Mouse (Mus musculus): ENCODE measurements around the gene Jmy. TPM values are rescaled to one million over a fixed set of nuclear protein-coding genes. Genes with fewer than 3 reads are reported as not detected.
"Not testable (repeated sequence)": the region's sequence is repeated elsewhere in the genome, so short reads cannot be mapped to it uniquely, and the experiment has no call there.

The Jmy gene
- polyA plus RNA-seq, 1 experiment from 2014 or later = 6.1 TPM

DNA sequence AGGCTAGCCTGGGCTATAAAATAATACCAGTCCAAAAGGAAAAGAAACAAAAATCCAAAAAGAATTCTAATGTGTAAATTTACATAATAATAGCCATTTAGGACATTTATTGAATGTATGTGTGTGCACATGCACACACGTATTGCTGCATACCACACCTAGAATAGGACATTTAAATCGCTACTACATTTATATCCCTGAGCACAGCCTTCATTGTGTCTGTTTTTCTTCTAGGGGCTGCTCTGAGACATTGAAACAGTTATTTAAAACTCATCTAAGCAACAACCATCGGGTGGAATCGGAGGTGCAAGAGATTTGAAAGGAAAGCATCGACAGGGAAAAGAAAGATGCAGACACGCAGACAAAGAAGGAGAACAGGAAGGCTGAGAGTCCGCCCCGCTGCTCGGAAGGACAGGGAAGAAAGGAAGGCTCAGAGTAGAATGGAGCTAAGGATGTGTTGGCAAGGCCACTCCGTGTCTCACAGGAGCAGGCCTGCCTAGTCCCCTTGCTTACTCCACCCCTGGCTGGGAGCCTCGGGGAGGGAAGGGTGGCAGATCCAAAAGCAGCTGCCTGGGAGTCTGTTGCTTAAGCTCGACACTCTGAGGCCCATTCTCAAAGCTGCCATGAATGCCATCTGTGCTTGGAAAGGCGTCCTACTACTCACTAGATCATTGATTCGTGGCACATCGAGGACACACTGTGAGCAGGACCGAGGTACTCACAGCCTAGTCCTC, 11.0 kb upstream of the Jmy start:
- 66% methylated on average over 16 of the region's 16 CpGs for WGBS
- no peak for ATAC-seq (ENCODE audit: insufficient number of reproducible peaks, insufficient read depth, low FRiP score, low read depth)
- Histone ChIP-seq H3K4me2 (replicated peaks; ENCODE audit: low read depth, low read length) (no peak overlapping the region), H3K36me3 (ENCODE audit: control insufficient read depth, insufficient read depth, low read length) (no peaks in the 10 kb centered on the region), H3K9ac (replicated peaks; ENCODE audit: low read depth, low read length) (no peak overlapping the region), H3K27me3 (ENCODE audit: control insufficient read depth, insufficient read depth, low read length) (no peaks in the 10 kb centered on the region), H3K27ac (ENCODE audit: low read length) (no peak overlapping the region), H3K9me3 (ENCODE audit: control insufficient read depth, low read depth, low read length) (no peaks in the 10 kb centered on the region), H3K4me1 (ENCODE audit: control insufficient read depth, insufficient read depth, low read length) (no peaks in the 10 kb centered on the region), H3K4me3 (ENCODE audit: low read depth, low read length) (no peak overlapping the region)

DNA sequence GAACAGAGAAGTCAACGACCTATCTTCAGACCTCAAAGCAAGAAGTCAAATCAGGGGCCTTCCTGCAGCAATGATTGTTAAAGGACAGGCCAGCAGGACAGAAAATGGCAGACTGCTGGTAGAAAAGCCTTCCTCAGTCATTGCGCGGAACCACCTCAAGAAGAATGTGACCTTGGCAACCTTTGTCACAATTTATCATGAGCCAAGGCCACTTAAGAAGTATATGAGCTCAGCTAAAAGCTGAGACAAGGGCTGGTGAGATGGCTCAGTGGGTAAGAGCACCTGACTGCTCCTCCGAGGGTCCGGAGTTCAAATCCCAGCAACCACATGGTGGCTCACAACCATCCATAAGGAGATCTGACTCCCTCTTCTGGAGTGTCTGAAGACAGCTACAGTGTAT, 7.3 kb upstream of the Jmy start:
- not testable (repeated sequence) for ATAC-seq (ENCODE audit: insufficient number of reproducible peaks, insufficient read depth, low FRiP score, low read depth); H3K36me3 ChIP-seq (ENCODE audit: control insufficient read depth, insufficient read depth, low read length); H3K4me2 ChIP-seq (replicated peaks; ENCODE audit: low read depth, low read length); H3K4me3 ChIP-seq (ENCODE audit: low read depth, low read length); H3K9me3 ChIP-seq (ENCODE audit: control insufficient read depth, low read depth, low read length); H3K9ac ChIP-seq (replicated peaks; ENCODE audit: low read depth, low read length); H3K27me3 ChIP-seq (ENCODE audit: control insufficient read depth, insufficient read depth, low read length); H3K27ac ChIP-seq (ENCODE audit: low read length); H3K4me1 ChIP-seq (ENCODE audit: control insufficient read depth, insufficient read depth, low read length)
- 66% methylated on average over 5 of the region's 5 CpGs for WGBS

DNA sequence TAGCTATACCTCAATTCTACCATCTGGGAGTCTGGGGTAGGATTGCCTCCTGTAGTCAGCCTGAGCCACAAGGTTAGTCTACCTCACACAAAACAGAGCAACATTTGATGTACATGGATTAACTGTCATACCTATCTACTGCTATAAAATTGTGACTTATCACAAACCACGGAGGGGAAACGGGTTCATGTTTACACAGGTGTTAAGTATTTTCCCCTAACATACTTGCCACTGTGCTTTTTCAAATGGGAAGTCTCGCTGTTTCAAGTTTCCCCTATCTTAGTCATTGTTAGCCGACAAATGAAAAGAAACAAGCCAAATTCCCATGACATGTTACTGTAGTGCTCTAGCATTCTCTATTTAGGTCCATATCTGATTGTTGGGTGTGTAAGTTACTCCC, 2.1 kb upstream of the Jmy start:
- no peak overlapping the region for H3K27ac ChIP-seq (ENCODE audit: low read length)
- H3K9ac ChIP-seq (replicated peaks; ENCODE audit: low read depth, low read length) = no peak overlapping the region
- H3K4me3 ChIP-seq (ENCODE audit: low read depth, low read length) = no peak overlapping the region
- H3K36me3 ChIP-seq (ENCODE audit: control insufficient read depth, insufficient read depth, low read length) = no peaks in the 10 kb centered on the region
- H3K4me1 ChIP-seq (ENCODE audit: control insufficient read depth, insufficient read depth, low read length) = peaks cover 10% of the 10 kb centered on the region; the same call in 1 of the 2 replicates
- WGBS = 43% methylated on average over 4 of the region's 4 CpGs
- H3K9me3 ChIP-seq (ENCODE audit: control insufficient read depth, low read depth, low read length) = peaks cover 3% of the 10 kb centered on the region; the same call in 1 of the 2 replicates
- H3K27me3 ChIP-seq (ENCODE audit: control insufficient read depth, insufficient read depth, low read length) = no peaks in the 10 kb centered on the region
- no peak for ATAC-seq (ENCODE audit: insufficient number of reproducible peaks, insufficient read depth, low FRiP score, low read depth)
- H3K4me2 ChIP-seq (replicated peaks; ENCODE audit: low read depth, low read length) = no peak overlapping the region

DNA sequence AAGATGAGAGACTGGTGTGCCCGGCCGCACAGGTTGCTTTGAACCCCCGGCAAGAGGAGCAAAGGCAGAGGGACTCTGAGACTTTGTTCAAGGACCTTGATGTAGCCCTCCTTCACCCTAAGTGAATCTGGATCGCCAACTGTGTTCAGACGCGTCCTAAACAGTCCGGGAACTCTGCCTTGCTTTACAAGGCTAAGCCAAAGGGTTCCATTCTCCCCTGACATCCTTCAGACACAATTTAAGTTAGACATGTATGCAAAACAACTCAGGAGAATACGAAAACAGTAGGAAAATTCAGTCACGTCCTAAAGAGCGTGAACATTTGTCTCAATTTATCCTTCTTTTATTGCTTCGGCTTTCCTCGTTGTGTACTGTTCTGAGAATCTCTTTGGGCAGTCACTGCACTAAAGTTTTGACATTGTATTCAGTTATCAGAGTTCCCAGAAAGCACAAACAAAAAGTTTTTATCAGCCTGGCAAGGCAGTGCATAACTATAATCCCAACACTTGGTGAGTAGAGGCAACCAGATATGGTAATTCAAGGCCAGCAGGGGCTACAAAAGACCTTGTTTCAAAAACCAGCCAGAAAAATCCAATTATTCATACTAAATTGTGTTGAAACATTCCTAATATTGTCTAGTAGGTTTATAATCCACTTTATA, 495 bp upstream of the Jmy start:
- Histone ChIP-seq H3K4me2 (replicated peaks; ENCODE audit: low read depth, low read length) (peak overlapping the region; percentile 49), H3K9me3 (ENCODE audit: control insufficient read depth, low read depth, low read length) (peaks cover 3% of the 10 kb centered on the region; the same call in 1 of the 2 replicates), H3K27me3 (ENCODE audit: control insufficient read depth, insufficient read depth, low read length) (no peaks in the 10 kb centered on the region), H3K4me3 (ENCODE audit: low read depth, low read length) (peak overlapping the region; percentile 86), H3K4me1 (ENCODE audit: control insufficient read depth, insufficient read depth, low read length) (peaks cover 11% of the 10 kb centered on the region; the same call in 1 of the 2 replicates), H3K9ac (replicated peaks; ENCODE audit: low read depth, low read length) (peak overlapping the region; percentile 81), H3K27ac (ENCODE audit: low read length) (peak overlapping the region; percentile 96), H3K36me3 (ENCODE audit: control insufficient read depth, insufficient read depth, low read length) (no peaks in the 10 kb centered on the region)
- no peak; the same call in 1 of the 2 replicates for ATAC-seq (ENCODE audit: insufficient number of reproducible peaks, insufficient read depth, low FRiP score, low read depth)
- WGBS = 9% methylated on average over 12 of the region's 12 CpGs

DNA sequence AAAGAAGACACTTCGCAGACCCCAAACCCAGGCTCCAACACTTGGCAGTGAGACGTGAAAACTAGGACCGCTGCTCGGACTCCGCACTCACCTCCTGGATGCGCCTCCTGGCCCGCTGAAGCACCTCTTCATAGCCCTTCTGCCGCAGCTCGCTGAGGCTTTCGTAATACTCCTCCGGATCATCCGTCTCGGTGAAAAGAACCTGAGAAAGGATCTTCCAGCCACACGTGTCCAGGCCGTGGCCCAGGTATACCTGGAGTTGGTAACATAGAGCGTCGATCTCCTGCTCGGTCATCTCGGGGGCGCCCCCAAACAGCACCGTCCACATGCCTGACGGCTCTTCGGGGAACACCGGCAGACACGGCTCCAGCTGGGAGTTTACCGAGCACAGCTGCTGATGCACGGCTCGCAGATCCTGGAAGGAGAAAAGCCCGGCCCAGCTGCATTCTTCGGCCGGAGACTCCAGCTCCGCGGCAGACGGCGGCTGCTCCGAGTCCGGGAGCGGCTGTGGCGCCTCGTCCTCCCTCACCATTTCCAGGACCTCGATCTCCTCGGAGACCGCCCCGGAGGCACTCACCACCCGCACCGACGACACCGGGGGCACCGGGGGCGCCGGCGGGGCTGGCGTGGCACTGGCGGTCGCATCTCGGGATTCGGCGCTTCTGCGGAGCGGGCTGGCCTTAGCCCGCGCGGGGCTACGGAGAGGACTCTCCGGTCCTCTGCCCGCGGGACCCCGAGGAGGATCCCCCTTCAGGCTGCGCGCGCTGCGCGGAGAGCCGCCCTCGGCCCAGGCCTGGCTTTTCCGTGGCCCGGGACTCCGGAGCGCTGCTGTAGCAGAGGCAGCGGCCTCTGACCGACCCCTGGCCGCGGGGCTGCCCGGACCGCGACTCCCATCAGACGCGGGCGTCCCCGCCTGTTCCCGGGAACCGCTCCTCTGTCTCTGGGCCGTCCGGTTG, 1.1 kb downstream of the Jmy start:
- H3K4me2 ChIP-seq (replicated peaks; ENCODE audit: low read depth, low read length) = peak overlapping the region; percentile 49
- H3K9ac ChIP-seq (replicated peaks; ENCODE audit: low read depth, low read length) = peak overlapping the region; percentile 81
- no peaks in the 10 kb centered on the region for H3K9me3 ChIP-seq (ENCODE audit: control insufficient read depth, low read depth, low read length)
- H3K4me3 ChIP-seq (ENCODE audit: low read depth, low read length) = peak overlapping the region; percentile 86
- peak overlapping the region; percentile 96 for H3K27ac ChIP-seq (ENCODE audit: low read length)
- H3K27me3 ChIP-seq (ENCODE audit: control insufficient read depth, insufficient read depth, low read length) = no peaks in the 10 kb centered on the region
- peaks cover 7% of the 10 kb centered on the region; the same call in 1 of the 2 replicates for H3K36me3 ChIP-seq (ENCODE audit: control insufficient read depth, insufficient read depth, low read length)
- peaks cover 14% of the 10 kb centered on the region; the same call in 1 of the 2 replicates for H3K4me1 ChIP-seq (ENCODE audit: control insufficient read depth, insufficient read depth, low read length)
- peak; percentile 28 for ATAC-seq (ENCODE audit: insufficient number of reproducible peaks, insufficient read depth, low FRiP score, low read depth)
- WGBS = under 1% methylated on average over 86 of the region's 94 CpGs

DNA sequence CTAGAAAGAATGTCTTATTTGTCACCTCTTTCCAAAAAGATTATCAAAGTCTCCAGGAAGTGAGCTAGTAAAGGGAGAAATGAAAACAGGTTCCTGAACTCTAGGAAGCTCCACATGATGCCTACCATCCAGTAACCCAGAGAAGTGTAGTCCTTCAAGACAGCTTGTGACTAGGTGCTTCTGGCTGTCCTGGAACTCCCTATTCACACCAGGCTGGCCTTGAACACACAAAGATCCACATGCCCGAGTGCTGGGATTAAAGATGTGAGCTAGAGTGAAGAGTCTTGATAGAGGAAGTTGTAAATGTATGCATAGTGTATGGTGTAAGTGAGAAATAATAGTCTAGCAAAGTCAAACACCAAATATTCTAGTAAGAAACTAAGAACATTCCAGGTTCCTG, 2.6 kb downstream of the Jmy start:
- WGBS = 6% methylated on average over 1 of the region's 1 CpGs
- Histone ChIP-seq H3K4me2 (replicated peaks; ENCODE audit: low read depth, low read length) (peak overlapping the region; percentile 49), H3K4me1 (ENCODE audit: control insufficient read depth, insufficient read depth, low read length) (peaks cover 14% of the 10 kb centered on the region; the same call in 1 of the 2 replicates), H3K27me3 (ENCODE audit: control insufficient read depth, insufficient read depth, low read length) (no peaks in the 10 kb centered on the region), H3K36me3 (ENCODE audit: control insufficient read depth, insufficient read depth, low read length) (peaks cover 8% of the 10 kb centered on the region; the same call in 1 of the 2 replicates), H3K4me3 (ENCODE audit: low read depth, low read length) (peak overlapping the region; percentile 86), H3K9ac (replicated peaks; ENCODE audit: low read depth, low read length) (no peak overlapping the region), H3K9me3 (ENCODE audit: control insufficient read depth, low read depth, low read length) (no peaks in the 10 kb centered on the region), H3K27ac (ENCODE audit: low read length) (no peak overlapping the region)
- ATAC-seq (ENCODE audit: insufficient number of reproducible peaks, insufficient read depth, low FRiP score, low read depth) = no peak

DNA sequence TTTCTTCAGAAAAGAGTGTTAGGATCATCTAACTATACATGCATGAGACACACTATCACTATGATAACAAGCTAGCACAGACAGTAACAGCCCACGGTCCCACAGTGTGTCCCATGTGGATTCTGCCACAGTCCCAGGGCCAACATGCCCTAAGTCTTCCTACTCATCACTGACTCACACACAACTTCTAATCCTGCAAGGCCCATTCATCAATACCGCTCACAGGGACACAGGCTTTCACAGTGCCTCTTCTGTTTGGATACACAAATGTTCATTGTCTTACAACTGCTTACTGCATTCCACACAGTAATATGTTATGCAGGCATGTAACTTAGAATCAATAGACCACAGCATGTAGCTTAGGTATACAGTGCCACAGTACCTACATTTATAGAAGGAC, 11.1 kb downstream of the Jmy start:
- ATAC-seq (ENCODE audit: insufficient number of reproducible peaks, insufficient read depth, low FRiP score, low read depth) = no peak
- Histone ChIP-seq H3K27ac (ENCODE audit: low read length) (no peak overlapping the region), H3K9me3 (ENCODE audit: control insufficient read depth, low read depth, low read length) (no peaks in the 10 kb centered on the region), H3K4me1 (ENCODE audit: control insufficient read depth, insufficient read depth, low read length) (no peaks in the 10 kb centered on the region), H3K27me3 (ENCODE audit: control insufficient read depth, insufficient read depth, low read length) (no peaks in the 10 kb centered on the region), H3K4me3 (ENCODE audit: low read depth, low read length) (no peak overlapping the region), H3K4me2 (replicated peaks; ENCODE audit: low read depth, low read length) (no peak overlapping the region), H3K36me3 (ENCODE audit: control insufficient read depth, insufficient read depth, low read length) (peaks cover 2% of the 10 kb centered on the region; the same call in 1 of the 2 replicates), H3K9ac (replicated peaks; ENCODE audit: low read depth, low read length) (no peak overlapping the region)
- 82% methylated on average over 2 of the region's 2 CpGs for WGBS

DNA sequence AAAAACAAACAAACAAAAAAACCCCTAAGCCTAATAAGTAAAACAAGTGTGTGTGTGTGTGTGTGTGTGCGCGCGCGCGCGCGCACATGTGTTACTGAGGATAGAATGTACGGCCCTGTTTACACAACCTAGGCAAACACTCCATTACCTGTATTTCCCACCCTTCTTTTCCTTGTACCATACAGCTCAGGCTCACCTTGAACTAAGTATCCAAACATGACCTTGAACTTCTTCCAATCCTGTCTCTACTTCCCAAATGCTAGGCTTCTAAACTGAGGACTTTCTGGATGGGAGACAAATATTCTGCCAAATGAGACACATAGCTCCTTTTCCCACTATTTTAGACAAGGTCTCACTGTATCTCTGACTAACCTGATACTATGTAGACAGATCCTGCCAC, 11.9 kb downstream of the Jmy start:
- Histone ChIP-seq H3K9me3 (ENCODE audit: control insufficient read depth, low read depth, low read length) (no peaks in the 10 kb centered on the region), H3K27me3 (ENCODE audit: control insufficient read depth, insufficient read depth, low read length) (no peaks in the 10 kb centered on the region), H3K9ac (replicated peaks; ENCODE audit: low read depth, low read length) (no peak overlapping the region), H3K27ac (ENCODE audit: low read length) (no peak overlapping the region; the same call in 1 of the 2 replicates), H3K4me3 (ENCODE audit: low read depth, low read length) (no peak overlapping the region), H3K4me2 (replicated peaks; ENCODE audit: low read depth, low read length) (no peak overlapping the region), H3K4me1 (ENCODE audit: control insufficient read depth, insufficient read depth, low read length) (no peaks in the 10 kb centered on the region), H3K36me3 (ENCODE audit: control insufficient read depth, insufficient read depth, low read length) (no peaks in the 10 kb centered on the region)
- WGBS = 84% methylated on average over 8 of the region's 8 CpGs
- no peak for ATAC-seq (ENCODE audit: insufficient number of reproducible peaks, insufficient read depth, low FRiP score, low read depth)
